Mouse (Mus musculus): ENCODE data around the gene Hoxb2.

DNA sequence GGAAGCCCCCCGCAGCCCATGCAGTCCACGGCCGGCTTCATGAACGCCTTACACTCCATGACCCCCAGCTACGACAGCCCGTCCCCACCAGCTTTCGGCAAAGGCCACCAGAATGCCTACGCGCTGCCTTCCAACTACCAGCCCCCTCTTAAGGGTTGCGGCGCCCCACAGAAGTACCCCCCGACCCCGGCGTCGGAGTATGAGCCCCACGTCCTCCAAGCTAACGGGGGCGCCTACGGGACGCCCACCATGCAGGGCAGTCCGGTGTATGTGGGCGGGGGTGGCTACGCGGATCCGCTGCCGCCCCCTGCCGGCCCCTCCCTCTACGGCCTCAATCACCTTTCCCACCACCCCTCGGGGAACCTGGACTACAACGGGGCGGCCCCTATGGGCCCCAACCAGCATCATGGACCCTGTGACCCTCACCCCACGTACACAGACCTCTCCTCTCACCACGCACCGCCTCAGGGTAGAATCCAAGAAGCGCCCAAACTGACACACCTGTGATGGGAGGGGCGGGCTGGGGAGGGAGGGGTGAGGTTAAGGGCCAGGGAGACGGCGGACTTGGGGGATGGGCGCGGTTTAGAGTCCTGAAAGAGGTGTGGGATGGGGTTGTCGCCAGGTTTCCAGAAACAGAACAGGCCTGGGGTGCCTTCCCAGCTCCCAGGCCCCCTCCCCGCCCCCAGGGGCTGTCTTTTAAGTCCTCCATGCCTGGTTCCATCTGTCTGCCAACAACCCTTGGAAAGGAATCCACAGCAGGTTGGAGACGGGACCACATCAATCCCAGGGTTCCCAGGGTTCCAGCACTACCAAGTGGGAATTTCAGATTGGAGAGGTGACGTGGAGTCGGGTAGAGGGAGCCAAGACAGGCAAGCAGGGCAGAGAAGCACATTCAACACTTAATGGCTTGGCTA is 4.2 kb upstream of the Hoxb2 start:
- TF ChIP-seq POLR2A (IDR thresholded peaks at IDR 0.05; ENCODE audit: low read depth, low read length): no peak
- TF ChIP-seq CTCF (conservative IDR thresholded peaks at IDR 0.05; ENCODE audit: insufficient read depth, insufficient read length, low read depth, low read length): no peak

Measured in kidney, adult 2 months (tissue).